Mouse (Mus musculus): ENCODE data around the gene Hsd17b3.
A peak's percentile ranks its signal among the peaks of the same experiment; 100 is the strongest.
"Not testable (repeated sequence)": the region's sequence is repeated elsewhere in the genome, so short reads cannot be mapped to it uniquely, and the experiment has no call there.

Gene Hsd17b3

GRCm38 (mm10) chr13:64083331-64083730 lies 5.7 kb downstream of the Hsd17b3 start:
- DNase-seq (ENCODE audit: low read depth, low spot score) = no peak

- no peak for DNase-seq (ENCODE audit: low read depth, low spot score)
Observed at GRCm38 (mm10) chr13:64081012-64081919, 7.8 kb downstream of the Hsd17b3 start.

DNA sequence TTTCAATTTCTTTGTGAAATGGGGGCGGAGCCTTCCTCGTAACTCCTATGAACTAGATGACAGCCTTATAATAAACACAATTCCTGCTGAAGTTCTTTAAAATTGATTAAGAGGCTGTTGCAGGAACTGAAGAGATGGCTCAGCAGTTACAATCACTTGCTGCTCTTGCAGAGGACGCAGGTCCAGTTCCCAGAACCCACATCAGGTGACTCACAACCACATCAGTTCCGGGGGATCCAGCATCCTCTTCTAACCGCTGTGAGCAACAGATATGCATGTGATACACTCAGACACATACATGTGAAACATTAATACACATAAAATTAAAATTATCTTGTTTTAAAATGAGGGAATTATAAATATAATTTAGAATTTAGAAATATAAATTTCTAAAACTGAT lies 11.4 kb downstream of the Hsd17b3 start:
- DNase-seq (ENCODE audit: low read depth, low spot score) = no peak

GRCm38 (mm10) chr13:64076074-64076473 lies 13.0 kb downstream of the Hsd17b3 start:
- DNase-seq (ENCODE audit: low read depth, low spot score) = no peak

GRCm38 (mm10) chr13:64066653-64067052 lies 22.4 kb downstream of the Hsd17b3 start:
- DNase-seq (ENCODE audit: low read depth, low spot score) = no peak

DNA sequence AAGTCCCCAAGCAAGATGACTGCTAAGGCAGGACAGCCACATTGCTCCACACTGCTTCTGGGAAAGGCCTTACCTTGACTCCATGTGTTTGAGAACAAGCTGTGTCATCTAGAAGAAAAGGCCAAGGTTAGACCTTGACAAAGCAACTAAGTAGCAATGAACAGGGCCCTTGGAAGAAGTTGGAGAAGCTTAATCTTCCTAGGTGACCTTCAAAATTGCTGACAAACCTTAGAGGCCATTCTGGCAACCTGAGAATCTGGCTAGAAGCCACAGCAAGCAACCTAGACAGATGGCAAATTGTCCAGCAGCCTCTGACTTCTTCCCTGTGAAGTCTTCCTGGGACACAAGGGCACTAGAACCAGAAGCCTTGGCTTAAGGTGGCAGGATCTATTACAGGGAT lies 24.8 kb downstream of the Hsd17b3 start:
- DNase-seq (ENCODE audit: low read depth, low spot score) = no peak

GRCm38 (mm10) chr13:64060935-64061506 lies 28.0 kb downstream of the Hsd17b3 start:
- DNase-seq (ENCODE audit: low read depth, low spot score) = no peak

DNA sequence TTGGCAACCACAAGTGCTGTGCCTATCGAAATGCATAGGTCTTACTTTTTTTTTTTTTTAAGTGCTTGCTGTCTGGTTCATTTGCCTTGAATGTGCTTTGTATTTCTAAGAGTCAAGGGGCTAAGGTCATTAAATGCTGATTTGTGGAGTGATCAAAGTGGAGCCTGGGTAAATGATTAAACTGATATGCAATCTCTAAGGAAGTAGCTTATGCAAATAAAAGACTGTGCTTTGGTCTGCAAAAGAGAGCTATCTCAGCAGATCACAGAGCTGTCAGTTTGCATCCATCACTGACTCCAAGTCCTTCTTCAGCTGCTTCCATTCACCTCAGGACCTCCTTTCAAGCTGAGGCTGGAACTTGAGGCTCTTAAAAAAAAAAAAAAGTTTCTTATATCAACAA lies 35.1 kb downstream of the Hsd17b3 start:
- no peak for DNase-seq (ENCODE audit: low read depth, low spot score)

GRCm38 (mm10) chr13:64052281-64052680 lies 36.7 kb downstream of the Hsd17b3 start:
- not testable (repeated sequence) for DNase-seq (ENCODE audit: low read depth, low spot score)

- no peak for DNase-seq (ENCODE audit: low read depth, low spot score)
Observed at GRCm38 (mm10) chr13:64050895-64051294, 38.1 kb downstream of the Hsd17b3 start.

- DNase-seq (ENCODE audit: low read depth, low spot score) = no peak
Observed at GRCm38 (mm10) chr13:64049535-64049934, 39.5 kb downstream of the Hsd17b3 start.

GRCm38 (mm10) chr13:64048467-64048866 lies 40.6 kb downstream of the Hsd17b3 start:
- DNase-seq (ENCODE audit: low read depth, low spot score) = no peak

DNA sequence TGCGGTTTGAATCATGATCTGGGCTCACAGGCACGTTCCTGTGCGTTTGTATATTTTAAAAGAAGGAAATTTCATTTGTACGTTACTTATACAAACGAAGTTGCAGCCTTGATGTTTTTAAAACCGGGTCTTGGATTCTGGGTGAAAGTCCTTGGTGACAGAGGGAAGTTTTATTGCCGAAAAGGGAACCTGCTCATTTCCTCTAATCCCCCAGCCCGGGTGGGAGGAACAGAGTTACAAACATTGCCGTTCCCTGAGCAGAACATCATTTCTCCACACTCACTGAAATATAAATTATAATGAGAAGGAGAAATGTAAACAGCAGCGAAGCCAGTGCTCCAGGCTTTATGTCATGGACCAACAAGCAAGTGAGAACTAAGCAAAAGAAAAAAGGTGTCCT lies 49.1 kb downstream of the Hsd17b3 start:
- no peak for DNase-seq (ENCODE audit: low read depth, low spot score)

DNA sequence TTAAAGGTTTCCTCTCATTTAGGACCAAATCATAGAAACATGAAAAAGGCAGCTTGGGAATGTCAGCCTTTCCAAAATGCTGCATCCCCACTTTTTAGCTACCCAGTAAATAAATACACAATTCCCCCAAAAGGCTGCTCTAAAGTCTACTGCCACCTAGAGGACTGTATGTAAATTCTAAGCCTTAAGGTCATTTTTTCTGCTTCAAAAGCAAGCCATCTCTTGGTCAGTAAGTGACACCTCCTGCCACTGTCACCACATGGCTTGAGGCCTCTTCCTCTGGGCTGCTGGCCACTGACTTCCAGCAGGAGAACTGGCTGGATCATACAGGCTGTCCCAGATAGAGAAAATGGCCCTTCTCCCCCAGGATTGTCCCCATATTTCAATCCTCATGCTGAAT lies 50.9 kb downstream of the Hsd17b3 start:
- no peak for DNase-seq (ENCODE audit: low read depth, low spot score)

DNA sequence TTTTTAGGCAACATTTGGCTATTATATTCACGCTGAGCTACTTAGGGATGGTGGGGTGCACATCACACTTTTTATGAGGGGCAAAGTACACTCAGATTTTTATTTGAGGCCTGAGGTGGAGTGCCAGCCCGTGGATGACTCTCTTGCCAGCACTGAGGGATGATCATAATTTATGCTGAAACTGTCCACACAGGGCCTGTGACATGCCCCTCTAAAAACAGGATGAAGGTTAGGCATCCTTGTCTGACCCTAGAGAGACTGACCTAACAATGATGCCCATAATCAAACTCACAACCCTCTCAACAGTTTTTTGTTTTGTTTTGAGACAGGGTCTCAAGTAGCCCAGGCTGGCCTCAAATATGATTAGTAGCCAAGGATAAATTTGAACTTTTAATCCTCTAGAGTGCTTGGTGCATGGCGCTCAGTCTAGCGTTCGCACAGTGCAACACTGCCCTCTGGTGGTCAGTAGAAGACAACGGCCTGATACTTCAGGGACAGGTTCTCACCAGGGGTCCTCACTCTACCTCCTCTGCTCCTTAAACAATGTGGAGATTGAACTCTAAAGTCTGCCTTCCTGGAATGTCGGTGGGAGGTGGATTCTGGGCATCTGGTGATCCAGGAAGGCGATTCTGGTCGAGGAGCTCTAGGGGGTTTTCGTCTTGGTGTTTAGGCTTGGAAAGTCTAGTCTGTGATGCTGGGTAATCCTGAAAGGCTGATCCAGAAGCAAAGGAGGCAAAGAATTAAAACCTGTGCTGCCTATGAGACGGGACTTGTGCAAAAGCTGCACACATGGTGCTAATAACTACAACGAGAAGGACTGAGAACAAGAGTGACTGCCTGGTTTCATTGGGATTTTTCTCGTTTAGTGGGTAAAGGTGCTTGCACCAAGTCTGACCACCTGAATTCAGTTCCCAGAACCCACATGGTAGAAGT lies 52.7 kb downstream of the Hsd17b3 start:
- peak; percentile 42 for DNase-seq (ENCODE audit: low read depth, low spot score)

- DNase-seq (ENCODE audit: low read depth, low spot score) = no peak
Observed at GRCm38 (mm10) chr13:64035036-64035435, 54.0 kb downstream of the Hsd17b3 start.

GRCm38 (mm10) chr13:64033921-64034320 lies 55.1 kb downstream of the Hsd17b3 start:
- DNase-seq (ENCODE audit: low read depth, low spot score) = no peak

DNA sequence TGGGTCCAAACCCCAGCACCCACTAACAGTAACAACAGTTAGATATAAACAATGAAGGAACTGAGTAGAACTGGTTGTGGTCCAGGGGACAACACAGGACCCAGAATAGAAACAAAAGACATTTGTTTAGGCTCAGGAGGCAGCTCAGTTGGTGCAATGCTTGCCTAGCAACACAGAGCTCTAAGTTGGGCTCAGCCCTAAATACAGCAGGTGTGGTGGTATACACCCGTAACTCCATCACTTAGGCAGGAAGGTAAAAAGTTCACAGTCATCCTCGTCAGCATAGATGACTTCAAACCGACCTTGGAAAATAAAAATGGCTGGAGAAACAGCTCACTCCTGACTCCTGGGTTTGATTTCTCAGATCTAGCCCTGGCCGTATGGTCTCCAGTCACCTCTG lies 55.8 kb downstream of the Hsd17b3 start:
- DNase-seq (ENCODE audit: low read depth, low spot score) = no peak

GRCm38 (mm10) chr13:64031254-64031653 lies 57.8 kb downstream of the Hsd17b3 start:
- no peak for DNase-seq (ENCODE audit: low read depth, low spot score)

DNA sequence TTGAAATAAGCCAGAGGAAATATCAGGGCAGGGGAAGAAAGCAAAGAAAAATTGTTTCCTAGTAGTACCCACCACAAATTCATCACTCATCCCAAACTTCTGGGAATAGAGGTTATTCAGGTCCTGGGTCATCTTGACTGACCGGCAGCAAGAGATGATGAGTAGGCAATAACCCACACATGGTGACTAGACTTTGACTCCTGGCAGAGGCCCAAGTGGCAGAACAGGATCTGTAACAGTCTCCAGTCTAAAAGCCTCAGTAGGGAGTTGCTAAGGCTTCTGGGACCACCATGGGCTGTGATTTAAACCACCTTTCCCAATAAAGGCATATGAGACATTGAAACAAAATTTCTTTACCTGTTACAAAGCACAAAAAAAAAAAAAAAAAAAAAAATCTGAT lies 58.2 kb downstream of the Hsd17b3 start:
- no peak for DNase-seq (ENCODE audit: low read depth, low spot score)

DNA sequence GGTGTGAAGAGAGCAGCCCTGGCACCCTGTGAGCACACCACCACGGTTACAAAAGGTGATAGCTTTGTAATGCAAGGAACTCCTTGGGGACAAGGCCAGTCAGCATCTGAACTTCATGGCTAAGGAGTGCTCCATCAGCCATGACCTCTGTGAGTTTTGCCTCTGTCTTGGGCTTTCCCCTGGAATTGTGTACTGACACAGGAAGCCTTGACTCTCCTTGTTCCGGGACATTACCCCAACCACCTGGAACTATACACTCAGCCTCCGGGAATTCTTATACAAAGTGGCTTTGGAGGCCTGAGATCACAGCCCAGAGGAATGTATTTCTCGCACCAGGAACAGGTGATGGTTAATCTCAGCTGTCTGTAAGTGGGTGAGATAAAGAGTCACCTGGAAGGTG lies 64.2 kb downstream of the Hsd17b3 start:
- no peak for DNase-seq (ENCODE audit: low read depth, low spot score)

All from c-Kit-negative CD71-positive TER-119-positive erythroid progenitor cells, embryonic 14.5 days (primary cell).